Mouse (Mus musculus) neural tube, embryonic 14.5 days (tissue): Measurements from ENCODE around the gene Senp2. TPM values are rescaled to one million over a fixed set of nuclear protein-coding genes. Genes with fewer than 3 reads are reported as not detected.
A peak's percentile ranks its signal among the peaks of the same experiment; 100 is the strongest.
"Not testable (repeated sequence)": the region's sequence is repeated elsewhere in the genome, so short reads cannot be mapped to it uniquely, and the experiment has no call there.

ENCODE experiments used
- ATAC-seq: fragments of 200-750 bp; cut with Nextera tagmentation; 2 replicates; pipeline ENCODE4 v1.8.0; 2017; ENCODE audit warnings: low read depth, mild to moderate bottlenecking, moderate TSS enrichment, moderate library complexity
- H3K27ac ChIP-seq: fragments of 300-500 bp; sonication (generic); 2 replicates; pipeline ENCODE4 v1.5.1; 2014; ENCODE audit warnings: low read depth, mild to moderate bottlenecking, control low read depth, low read length, moderate library complexity, mixed read lengths
- H3K27me3 ChIP-seq: fragments of 300-500 bp; sonication (generic); 2 replicates; pipeline ENCODE4 v1.6.1; 2014; ENCODE audit warnings: low read length; ENCODE audit not compliant: control insufficient read depth, insufficient read depth
- H3K36me3 ChIP-seq: fragments of 300-500 bp; sonication (generic); 2 replicates; pipeline ENCODE4 v1.6.1; 2014; ENCODE audit warnings: low read length, mixed read lengths; ENCODE audit not compliant: control insufficient read depth, insufficient read depth
- H3K4me1 ChIP-seq: fragments of 300-500 bp; sonication (generic); 2 replicates; pipeline ENCODE4 v1.6.1; 2014; ENCODE audit warnings: low read length; ENCODE audit not compliant: control insufficient read depth, insufficient read depth
- H3K4me2 ChIP-seq: fragments of 300-500 bp; sonication (generic); 2 replicates; pipeline ENCODE4 v1.6.1; 2014; ENCODE audit warnings: mild to moderate bottlenecking, low read depth, low read length, control low read depth
- H3K4me3 ChIP-seq: fragments of 300-500 bp; sonication (generic); 2 replicates; pipeline ENCODE4 v1.5.1; 2014; ENCODE audit warnings: low read depth, low read length, control low read depth, mixed read lengths
- H3K9ac ChIP-seq: fragments of 300-500 bp; sonication (generic); replicated peaks from 2 replicates; pipeline ENCODE4 v1.6.1; 2014; ENCODE audit warnings: low read depth, mild to moderate bottlenecking, control low read depth, low read length, mixed read lengths
- H3K9me3 ChIP-seq: fragments of 300-500 bp; sonication (generic); 2 replicates; pipeline ENCODE4 v1.6.1; 2016; ENCODE audit warnings: low read length; ENCODE audit not compliant: control insufficient read depth
- WGBS: fragments of 180-500 bp; shearing (Covaris S2); extraction: QIAGEN DNeasy Blood & Tissue Kit; methylation state at CpG from one replicate; pipeline ENCODE4 v1.1.7; 2014; 5-methylcytosine and 5-hydroxymethylcytosine counted together
- polyA plus RNA-seq: library from polyadenylated mRNA; unstranded; fragments of >200 nt; fragmentation: Nextera tagmentation; extraction: Ambion mirVana; gene quantifications from 2 replicates; pipeline ENCODE4 v1.2.1, GENCODE M21; 2014

Senp2 gene
- polyA plus RNA-seq, 1 experiment from 2014 or later, result 60.7 TPM

DNA sequence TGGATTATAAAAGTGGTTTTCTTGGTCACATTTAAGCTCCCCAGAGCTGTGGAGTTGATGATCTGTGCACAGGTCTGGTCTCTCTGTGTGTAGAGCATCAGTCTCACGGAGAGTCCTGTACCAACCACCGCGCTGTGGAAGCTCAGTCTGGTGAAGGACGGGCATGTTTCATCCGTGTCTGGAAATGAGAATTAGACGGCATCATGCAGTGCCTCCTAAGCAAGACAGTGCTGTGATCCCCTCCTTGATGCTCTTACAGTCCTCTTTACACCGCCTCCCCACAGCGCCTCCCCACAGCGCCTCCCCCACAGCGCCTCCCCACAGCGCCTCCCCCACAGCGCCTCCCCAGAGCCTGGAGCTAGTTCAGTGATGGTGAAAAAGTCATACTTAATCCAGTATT, 25.2 kb upstream of the Senp2 start:
- no peaks in the 10 kb centered on the region for H3K4me1 ChIP-seq
- H3K36me3 ChIP-seq, result no peaks in the 10 kb centered on the region
- H3K27me3 ChIP-seq, result no peaks in the 10 kb centered on the region
- WGBS, result 87% methylated on average over 12 of the region's 12 CpGs
- ATAC-seq, result no peak
- no peak overlapping the region for H3K27ac ChIP-seq
- no peaks in the 10 kb centered on the region for H3K9me3 ChIP-seq
- H3K9ac ChIP-seq, result no peak overlapping the region
- no peak overlapping the region for H3K4me2 ChIP-seq
- no peak overlapping the region for H3K4me3 ChIP-seq

DNA sequence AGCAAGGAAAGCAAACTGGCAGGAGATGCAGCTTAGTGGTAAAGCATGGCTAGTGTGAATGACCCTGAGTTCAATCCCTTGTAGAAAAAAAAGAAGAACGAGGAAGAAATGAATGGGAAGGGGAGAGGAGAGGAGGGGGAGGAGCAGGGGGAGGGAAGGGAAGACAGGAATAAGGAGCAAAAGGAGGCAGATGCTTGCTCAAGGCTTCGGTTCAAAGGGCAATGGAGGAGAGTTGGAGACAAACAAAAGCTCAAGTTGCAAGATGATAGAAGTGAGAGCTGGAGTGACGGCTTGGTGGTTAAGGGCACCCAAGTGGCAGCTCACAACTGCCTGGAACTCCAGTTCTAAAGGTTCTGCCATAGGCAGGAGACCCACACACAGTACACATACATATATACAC, 23.1 kb upstream of the Senp2 start:
- Histone ChIP-seq H3K27me3 (no peaks in the 10 kb centered on the region), H3K4me1 (no peaks in the 10 kb centered on the region), H3K4me2 (no peak overlapping the region), H3K36me3 (no peaks in the 10 kb centered on the region), H3K27ac (no peak overlapping the region), H3K9me3 (no peaks in the 10 kb centered on the region), H3K4me3 (no peak overlapping the region), H3K9ac (no peak overlapping the region)
- no peak for ATAC-seq
- 43% methylated on average over 3 of the region's 3 CpGs for WGBS

DNA sequence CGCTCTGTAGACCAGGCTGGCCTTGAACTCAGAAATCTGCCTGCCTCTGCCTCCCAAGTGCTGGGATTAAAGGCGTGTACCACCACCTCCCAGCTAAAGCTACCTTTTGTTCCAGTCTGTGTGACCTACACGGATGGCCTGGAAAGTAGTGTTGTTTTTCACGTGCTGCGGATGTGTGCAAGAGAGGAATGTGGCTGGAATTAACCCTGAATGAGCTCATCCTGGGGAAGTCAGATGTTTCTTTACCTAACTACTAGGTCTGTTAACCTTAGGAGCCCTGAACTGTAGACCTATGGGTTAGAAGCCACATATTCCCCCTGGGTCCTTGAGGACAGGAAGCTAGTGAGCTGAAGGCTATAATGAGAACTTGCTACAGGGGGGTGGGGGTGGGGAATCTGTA, 21.3 kb upstream of the Senp2 start:
- H3K9me3 ChIP-seq, result no peaks in the 10 kb centered on the region
- H3K27me3 ChIP-seq, result no peaks in the 10 kb centered on the region
- no peak overlapping the region for H3K27ac ChIP-seq
- H3K4me3 ChIP-seq, result no peak overlapping the region
- WGBS, result 72% methylated on average over 5 of the region's 5 CpGs
- no peaks in the 10 kb centered on the region for H3K4me1 ChIP-seq
- H3K4me2 ChIP-seq, result no peak overlapping the region
- ATAC-seq, result no peak
- H3K9ac ChIP-seq, result no peak overlapping the region
- no peaks in the 10 kb centered on the region for H3K36me3 ChIP-seq

DNA sequence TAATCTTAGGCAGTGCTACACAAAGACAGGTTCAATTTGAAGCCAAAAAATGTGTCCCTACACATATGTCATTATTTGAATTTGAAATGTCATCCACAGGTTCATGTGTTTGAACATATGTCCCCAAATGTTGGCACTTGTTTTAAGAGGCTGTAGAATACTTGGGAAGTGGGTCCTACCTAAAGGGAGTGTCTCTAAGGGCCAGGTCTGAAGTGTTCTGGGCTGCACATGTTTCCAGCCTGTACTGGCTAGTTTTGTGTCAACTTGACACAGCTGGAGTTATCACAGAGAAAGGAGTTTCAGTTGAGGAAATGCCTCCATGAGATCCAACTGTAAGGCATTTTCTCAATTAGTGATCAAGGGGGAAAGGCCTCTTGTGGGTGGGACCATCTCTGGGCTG, 18.4 kb upstream of the Senp2 start:
- ATAC-seq, H3K27ac ChIP-seq, H3K4me3 ChIP-seq, H3K36me3 ChIP-seq, H3K4me1 ChIP-seq, H3K4me2 ChIP-seq, H3K9me3 ChIP-seq, H3K27me3 ChIP-seq, H3K9ac ChIP-seq: not testable (repeated sequence)

DNA sequence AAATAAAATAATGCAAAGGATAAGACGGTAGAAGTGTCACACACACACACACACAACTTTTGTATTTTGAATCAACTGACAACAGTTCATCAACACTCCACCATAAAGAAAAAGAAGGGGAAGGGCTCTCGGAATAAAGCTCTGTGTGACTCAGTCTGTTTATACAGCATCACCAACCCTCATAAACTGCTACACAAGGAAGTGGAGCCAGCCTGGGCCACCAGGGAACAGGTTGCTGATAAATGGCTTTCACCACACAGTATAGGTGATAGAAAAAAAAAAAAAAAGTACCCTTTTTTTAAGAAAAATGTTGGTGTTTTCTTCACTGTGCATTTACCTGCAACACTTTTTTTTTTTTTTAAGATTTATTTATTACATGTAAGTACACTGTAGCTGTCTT, 17.5 kb upstream of the Senp2 start:
- Histone ChIP-seq H3K4me3 (no peak overlapping the region), H3K36me3 (no peaks in the 10 kb centered on the region), H3K27me3 (no peaks in the 10 kb centered on the region), H3K27ac (no peak overlapping the region), H3K4me1 (no peaks in the 10 kb centered on the region), H3K9me3 (no peaks in the 10 kb centered on the region), H3K9ac (no peak overlapping the region), H3K4me2 (no peak overlapping the region)
- no peak for ATAC-seq
- WGBS, result 91% methylated on average over 2 of the region's 2 CpGs

DNA sequence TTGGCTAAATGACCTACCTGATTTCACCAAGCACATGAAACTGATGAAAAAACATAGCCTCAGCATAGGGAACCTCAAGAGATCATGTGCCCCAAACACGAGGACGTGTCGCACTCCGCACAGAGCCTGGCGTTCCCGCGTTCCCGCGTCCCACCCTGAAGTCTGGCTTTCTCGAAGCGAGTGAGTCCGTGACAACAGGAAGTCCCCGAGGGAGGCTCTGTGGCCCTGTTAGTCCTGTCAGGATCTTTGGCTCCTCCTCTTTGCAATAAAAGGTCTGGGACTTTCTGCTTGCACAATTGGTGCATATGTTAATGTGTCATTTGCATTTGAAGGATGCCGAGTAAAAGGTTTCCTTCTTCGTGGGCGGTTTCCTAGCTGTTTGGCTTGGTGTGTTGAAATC, 14.0 kb upstream of the Senp2 start, which contains the start of gene Liph:
TSS of gene Liph (minus strand) at position 360 of the 400 bp plus-strand sequence.
- H3K27ac ChIP-seq, result no peak within 1 kb of the TSS
- no peaks in the 10 kb centered on the region for H3K27me3 ChIP-seq
- H3K4me1 ChIP-seq, result no peaks in the 10 kb centered on the region
- no peaks in the 10 kb centered on the region for H3K9me3 ChIP-seq
- 1% methylated on average over 16 of the region's 16 CpGs for WGBS
- H3K4me2 ChIP-seq, result peak within 1 kb of the TSS; percentile 49
- peak within 1 kb of the TSS; percentile 41; the same call in 1 of the 2 replicates for H3K9ac ChIP-seq
- no peaks in the 10 kb centered on the region for H3K36me3 ChIP-seq
- H3K4me3 ChIP-seq, result peak within 1 kb of the TSS; percentile 12; the same call in 1 of the 2 replicates
- ATAC-seq, result no peak

DNA sequence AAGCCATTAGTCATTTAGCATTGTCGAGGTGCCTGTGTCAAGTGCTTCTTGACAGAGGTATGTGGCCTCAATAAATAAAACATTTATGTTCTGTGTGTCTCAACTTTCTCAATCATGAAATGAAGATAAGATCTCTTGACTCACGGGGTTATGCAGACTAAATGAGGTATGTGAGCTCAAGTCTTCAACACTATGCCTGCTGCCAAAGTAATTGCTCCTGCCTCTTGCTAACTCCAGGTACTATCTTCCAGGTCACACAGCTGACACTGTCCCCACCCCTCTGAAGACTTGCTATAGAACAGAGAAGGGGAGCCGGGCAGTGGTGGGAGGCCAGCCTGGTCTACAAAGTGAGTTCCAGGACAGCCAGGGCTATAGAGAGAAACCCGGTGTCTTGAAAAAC, 12.9 kb upstream of the Senp2 start:
- no peak overlapping the region for H3K9ac ChIP-seq
- no peaks in the 10 kb centered on the region for H3K9me3 ChIP-seq
- 72% methylated on average over 4 of the region's 4 CpGs for WGBS
- no peaks in the 10 kb centered on the region for H3K27me3 ChIP-seq
- no peak overlapping the region for H3K27ac ChIP-seq
- no peak overlapping the region for H3K4me3 ChIP-seq
- no peaks in the 10 kb centered on the region for H3K36me3 ChIP-seq
- no peak for ATAC-seq
- no peaks in the 10 kb centered on the region for H3K4me1 ChIP-seq
- no peak overlapping the region for H3K4me2 ChIP-seq

DNA sequence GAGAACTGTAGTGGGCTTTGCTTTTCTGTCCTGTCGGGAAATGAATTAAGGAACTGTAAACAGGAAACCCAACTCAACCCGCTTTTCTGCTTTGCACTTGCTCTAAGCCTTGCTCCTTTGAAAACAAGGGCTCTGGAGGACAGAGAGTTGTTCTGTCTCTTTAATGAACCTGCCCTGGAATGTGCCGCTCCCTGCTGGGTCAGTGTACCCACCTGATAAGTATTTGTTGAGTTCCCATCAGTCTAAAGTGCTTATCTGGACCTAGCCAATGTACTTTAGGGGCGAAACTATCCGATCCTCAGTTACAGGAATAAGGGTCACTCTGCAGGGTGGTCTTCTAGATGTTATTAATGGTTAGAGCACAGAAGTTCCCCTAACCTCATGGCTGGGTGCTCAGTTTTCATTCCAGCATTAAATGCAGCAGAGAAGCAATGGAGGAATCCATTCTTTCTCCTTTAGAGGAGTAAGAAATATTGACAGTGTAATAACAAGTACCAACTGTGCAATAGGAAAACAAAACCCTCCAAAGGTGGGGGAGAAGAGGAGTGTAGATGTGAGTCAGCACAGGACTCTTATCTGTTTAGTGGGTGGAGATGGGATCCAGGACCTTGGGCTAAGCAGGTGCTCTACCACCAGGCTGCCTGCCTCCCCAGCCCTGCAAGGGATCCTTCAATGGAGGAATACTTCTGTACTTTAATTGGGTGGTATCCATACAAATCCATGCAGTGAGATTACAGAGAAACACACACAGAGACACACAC, 12.2 kb upstream of the Senp2 start:
- no peaks in the 10 kb centered on the region for H3K36me3 ChIP-seq
- WGBS, result 78% methylated on average over 5 of the region's 5 CpGs
- ATAC-seq, result no peak
- no peak overlapping the region for H3K9ac ChIP-seq
- no peak overlapping the region for H3K27ac ChIP-seq
- H3K4me3 ChIP-seq, result no peak overlapping the region
- no peaks in the 10 kb centered on the region for H3K4me1 ChIP-seq
- H3K4me2 ChIP-seq, result no peak overlapping the region
- H3K27me3 ChIP-seq, result no peaks in the 10 kb centered on the region
- no peaks in the 10 kb centered on the region for H3K9me3 ChIP-seq

DNA sequence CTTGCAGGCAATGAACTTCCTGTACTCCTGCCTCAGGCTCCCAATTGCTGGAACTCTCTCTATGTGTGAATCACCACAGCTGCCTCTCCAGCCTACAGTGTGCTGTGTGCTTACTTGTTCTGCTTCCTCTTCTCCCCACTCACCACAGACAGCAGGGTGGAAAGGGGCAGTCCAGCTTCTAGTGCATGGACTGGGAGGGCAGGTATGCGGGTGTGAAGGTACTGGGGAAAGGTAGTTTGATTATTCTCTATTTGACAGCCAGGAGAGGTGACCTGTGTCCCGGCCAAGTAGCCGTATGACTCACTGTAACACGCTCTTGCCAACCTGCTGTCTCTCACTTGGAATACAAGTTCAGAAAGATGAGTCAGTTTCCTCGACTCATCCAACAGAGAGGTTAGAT, 11.2 kb upstream of the Senp2 start:
- H3K36me3 ChIP-seq, result no peaks in the 10 kb centered on the region
- 74% methylated on average over 5 of the region's 5 CpGs for WGBS
- H3K9me3 ChIP-seq, result no peaks in the 10 kb centered on the region
- no peak for ATAC-seq
- no peak overlapping the region for H3K27ac ChIP-seq
- no peak overlapping the region for H3K9ac ChIP-seq
- no peak overlapping the region for H3K4me3 ChIP-seq
- no peaks in the 10 kb centered on the region for H3K27me3 ChIP-seq
- H3K4me1 ChIP-seq, result no peaks in the 10 kb centered on the region
- H3K4me2 ChIP-seq, result no peak overlapping the region
